Mouse (Mus musculus): ENCODE data around the gene Atp2a2. TPM values are rescaled to one million over a fixed set of nuclear protein-coding genes. Genes with fewer than 3 reads are reported as not detected.

The Atp2a2 gene
- 449 TPM for polyA plus RNA-seq (2015; fragmentation: Illumina TruSeq; extraction: RNeasy Lipid Tissue Mini Kit (QIAGEN cat#74804); ENCODE audit: low read depth, low replicate concordance)

GRCm38 (mm10) chr5:122502077-122502941 lies at the start of gene Atp2a2:
Gene Atp2a2 (minus strand): TSS chr5:122502225.

GRCm38 (mm10) chr5:122421271-122422068 lies 80.6 kb downstream of the Atp2a2 start, which contains the start of gene Anapc7:
Gene Anapc7 (plus strand): TSS chr5:122421693.

Other genes with a start within 250 kb of the Atp2a2 start
- 13.6 TPM for gene Tctn1, start 237.8 kb downstream of the Atp2a2 start, polyA plus RNA-seq (2015; fragmentation: Illumina TruSeq; extraction: RNeasy Lipid Tissue Mini Kit (QIAGEN cat#74804); ENCODE audit: low read depth, low replicate concordance)
- gene Pptc7, start 217.9 kb downstream of the Atp2a2 start, polyA plus RNA-seq (2015; fragmentation: Illumina TruSeq; extraction: RNeasy Lipid Tissue Mini Kit (QIAGEN cat#74804); ENCODE audit: low read depth, low replicate concordance) = 38.6 TPM
- gene Rad9b, start 148.0 kb downstream of the Atp2a2 start, polyA plus RNA-seq (2015; fragmentation: Illumina TruSeq; extraction: RNeasy Lipid Tissue Mini Kit (QIAGEN cat#74804); ENCODE audit: low read depth, low replicate concordance) = 4.4 TPM
- 303 TPM for gene Vps29, start 147.9 kb downstream of the Atp2a2 start, polyA plus RNA-seq (2015; fragmentation: Illumina TruSeq; extraction: RNeasy Lipid Tissue Mini Kit (QIAGEN cat#74804); ENCODE audit: low read depth, low replicate concordance)
- 26.3 TPM for gene Gpn3, start 130.3 kb downstream of the Atp2a2 start, polyA plus RNA-seq (2015; fragmentation: Illumina TruSeq; extraction: RNeasy Lipid Tissue Mini Kit (QIAGEN cat#74804); ENCODE audit: low read depth, low replicate concordance)
- 93.5 TPM for gene Fam216a, start 129.9 kb downstream of the Atp2a2 start, polyA plus RNA-seq (2015; fragmentation: Illumina TruSeq; extraction: RNeasy Lipid Tissue Mini Kit (QIAGEN cat#74804); ENCODE audit: low read depth, low replicate concordance)
- 466 TPM for gene Arpc3, start 110.3 kb downstream of the Atp2a2 start, polyA plus RNA-seq (2015; fragmentation: Illumina TruSeq; extraction: RNeasy Lipid Tissue Mini Kit (QIAGEN cat#74804); ENCODE audit: low read depth, low replicate concordance)
- gene Anapc7, start 80.5 kb downstream of the Atp2a2 start, polyA plus RNA-seq (2015; fragmentation: Illumina TruSeq; extraction: RNeasy Lipid Tissue Mini Kit (QIAGEN cat#74804); ENCODE audit: low read depth, low replicate concordance) = 33.7 TPM
- gene Ift81, start 112.3 kb upstream of the Atp2a2 start, polyA plus RNA-seq (2015; fragmentation: Illumina TruSeq; extraction: RNeasy Lipid Tissue Mini Kit (QIAGEN cat#74804); ENCODE audit: low read depth, low replicate concordance) = 32.1 TPM
- 7.0 TPM for gene P2rx7, start 141.7 kb upstream of the Atp2a2 start, polyA plus RNA-seq (2015; fragmentation: Illumina TruSeq; extraction: RNeasy Lipid Tissue Mini Kit (QIAGEN cat#74804); ENCODE audit: low read depth, low replicate concordance)
- 24.5 TPM for gene P2rx4, start 205.3 kb upstream of the Atp2a2 start, polyA plus RNA-seq (2015; fragmentation: Illumina TruSeq; extraction: RNeasy Lipid Tissue Mini Kit (QIAGEN cat#74804); ENCODE audit: low read depth, low replicate concordance)

All from brain, adult 10 weeks (tissue).